Mouse (Mus musculus): ENCODE data around the gene Enah.

Gene Enah

DNA sequence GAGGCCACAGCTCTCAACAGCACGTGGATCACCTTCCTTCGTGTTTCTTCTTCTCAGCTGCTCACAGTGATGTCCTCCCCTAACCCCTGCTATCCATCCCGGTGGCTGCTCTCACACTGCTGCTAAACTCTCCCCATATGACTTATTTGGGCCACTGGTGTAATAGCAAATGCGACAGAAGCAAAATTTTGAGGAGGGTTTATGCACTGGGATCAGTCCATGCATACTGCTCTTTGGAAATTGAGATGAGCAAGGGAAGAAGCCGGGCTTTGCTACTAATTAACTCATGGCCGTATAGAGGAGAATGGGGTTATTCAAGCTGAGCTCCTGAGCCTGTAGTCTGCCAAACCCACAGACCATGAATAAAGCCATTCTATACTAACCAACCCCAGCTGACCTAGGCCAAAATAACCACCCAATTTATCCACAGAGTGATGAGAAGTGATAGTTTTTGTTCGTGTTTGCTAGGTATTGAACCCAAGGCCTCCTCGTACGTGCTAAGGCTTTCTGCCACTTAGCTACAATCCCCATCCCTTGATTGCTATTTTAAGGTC lies 7.7 kb upstream of the Enah start:
- DNase-seq: no peak

DNA sequence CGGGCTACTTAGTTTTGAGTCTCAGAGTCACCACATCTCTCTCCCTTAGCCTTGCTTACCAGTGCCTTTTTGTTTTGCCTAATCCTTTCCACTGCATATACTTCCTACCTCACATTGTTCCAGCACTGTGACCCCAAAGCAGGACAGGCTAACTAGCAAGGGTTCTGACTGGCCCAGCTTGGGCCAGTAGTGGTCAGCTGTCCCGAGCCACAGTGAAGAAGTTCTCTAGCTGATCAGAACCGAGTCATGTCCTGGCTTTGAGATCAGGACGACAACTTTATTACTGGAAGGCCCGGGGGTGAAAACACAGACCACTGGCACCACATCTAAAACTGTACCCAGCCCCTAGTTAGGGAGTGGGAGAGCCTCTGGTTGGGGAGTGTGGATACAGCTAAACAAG lies 7.0 kb upstream of the Enah start:
- DNase-seq: no peak

DNA sequence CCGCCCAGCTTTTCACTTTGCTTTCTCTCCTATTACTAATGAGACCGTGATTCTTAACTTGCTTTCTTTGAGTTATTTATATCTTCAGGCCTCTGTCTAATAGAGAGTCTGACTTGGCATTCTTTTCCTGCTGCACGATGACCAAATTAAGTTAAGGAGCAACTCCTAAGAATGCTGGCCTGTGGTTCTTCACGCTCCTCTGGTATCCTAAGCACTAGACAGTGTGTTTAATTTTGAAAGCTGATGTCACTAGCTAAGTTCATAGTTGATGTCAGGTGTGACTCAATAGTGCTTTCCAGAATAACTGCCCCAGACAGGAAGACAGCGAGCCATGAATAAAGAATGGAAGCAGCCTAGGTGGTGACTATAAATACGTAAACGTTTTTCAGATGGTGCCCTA lies 6.3 kb upstream of the Enah start:
- DNase-seq: no peak

DNA sequence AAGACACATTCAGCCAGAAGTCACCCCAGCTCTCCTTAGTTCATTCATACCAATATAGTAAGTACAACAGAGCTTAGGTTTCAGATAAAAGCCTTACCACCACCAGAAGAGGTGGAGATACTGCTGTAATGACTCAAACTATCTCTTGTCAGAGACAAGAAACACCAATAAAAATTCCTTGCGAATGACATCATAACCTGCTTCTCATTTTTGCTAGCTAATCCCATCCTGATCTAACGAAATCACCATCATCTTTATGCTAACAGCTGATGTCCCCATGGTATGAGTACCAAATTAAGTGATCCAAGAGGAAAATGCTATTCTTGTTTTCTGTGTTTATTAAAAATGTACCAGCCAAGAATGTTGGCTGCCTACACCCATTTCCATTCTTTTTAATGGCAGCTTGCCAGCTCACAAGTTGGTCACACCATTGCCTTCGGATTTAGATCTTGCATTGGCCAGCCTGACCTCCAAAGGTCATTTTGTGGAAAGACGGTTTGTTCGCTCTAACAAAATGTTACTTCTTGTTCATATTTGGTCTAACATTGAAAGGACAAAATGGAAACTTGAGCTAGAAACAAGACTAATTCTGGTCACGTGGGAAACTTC lies 2.0 kb upstream of the Enah start:
- peak; percentile 36 for DNase-seq

DNA sequence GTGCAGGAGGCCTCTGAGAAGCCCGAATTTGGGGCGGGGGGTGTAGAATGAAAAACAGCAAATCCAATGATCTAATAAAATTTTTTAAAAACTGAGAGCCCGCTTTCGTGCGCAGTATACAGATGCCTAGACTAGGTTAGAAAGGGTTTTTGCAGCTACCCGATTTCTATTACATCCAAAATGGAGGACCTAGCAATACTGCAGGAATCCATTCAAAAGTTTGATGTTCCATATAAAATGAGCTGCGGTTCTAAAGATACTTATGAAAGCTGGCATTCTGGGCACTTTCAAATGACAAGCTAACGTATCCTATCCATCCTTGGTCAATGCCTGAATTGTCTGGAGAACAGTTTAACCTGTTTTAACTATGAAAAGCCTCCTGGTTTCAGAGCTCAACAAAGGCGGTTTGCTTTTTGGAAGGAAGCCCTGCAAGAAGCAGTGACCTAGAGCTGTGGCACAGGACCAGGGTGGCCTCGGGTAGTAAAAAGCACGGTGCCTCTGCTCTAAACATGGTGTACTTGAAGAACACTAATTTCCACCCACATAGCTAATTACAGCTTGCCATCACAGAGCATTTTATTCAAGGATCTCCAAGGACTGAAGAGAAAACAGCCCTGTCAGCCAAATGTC lies 1.2 kb upstream of the Enah start:
- DNase-seq: no peak

DNA sequence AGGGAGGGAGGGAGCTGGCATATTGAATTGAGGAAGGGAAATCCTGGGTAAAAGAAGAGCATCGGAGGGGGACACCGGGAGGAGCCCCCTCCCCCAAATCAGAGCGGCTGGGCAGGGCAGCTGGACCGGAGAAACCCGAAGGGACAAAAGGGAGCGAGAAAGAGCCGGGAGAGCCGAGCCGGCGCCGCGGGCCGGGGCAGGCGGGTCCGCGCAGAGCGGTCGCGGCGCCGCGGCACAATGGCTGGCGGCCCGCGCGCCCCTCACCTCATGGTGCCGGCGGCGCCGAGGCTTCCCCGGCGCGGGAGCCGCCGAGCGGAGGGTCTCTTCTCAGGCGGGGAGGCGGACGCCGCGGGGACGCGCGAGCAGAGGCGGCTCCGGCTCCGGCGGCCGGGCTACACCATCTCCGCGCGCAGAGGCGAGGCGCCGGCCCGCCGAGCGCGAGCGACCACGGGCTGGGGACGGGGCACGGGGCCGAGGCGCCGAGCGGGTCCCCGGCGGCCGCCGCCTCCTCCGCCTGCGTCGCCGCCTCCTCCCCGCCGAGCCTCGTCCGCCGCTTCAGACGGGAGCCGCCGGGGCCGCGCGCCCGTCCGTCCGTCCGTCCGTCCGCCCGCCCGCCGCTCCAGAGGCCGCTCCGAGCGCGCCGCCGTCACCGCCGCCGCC lies 394 bp downstream of the Enah start:
- DNase-seq: peak; percentile 17

DNA sequence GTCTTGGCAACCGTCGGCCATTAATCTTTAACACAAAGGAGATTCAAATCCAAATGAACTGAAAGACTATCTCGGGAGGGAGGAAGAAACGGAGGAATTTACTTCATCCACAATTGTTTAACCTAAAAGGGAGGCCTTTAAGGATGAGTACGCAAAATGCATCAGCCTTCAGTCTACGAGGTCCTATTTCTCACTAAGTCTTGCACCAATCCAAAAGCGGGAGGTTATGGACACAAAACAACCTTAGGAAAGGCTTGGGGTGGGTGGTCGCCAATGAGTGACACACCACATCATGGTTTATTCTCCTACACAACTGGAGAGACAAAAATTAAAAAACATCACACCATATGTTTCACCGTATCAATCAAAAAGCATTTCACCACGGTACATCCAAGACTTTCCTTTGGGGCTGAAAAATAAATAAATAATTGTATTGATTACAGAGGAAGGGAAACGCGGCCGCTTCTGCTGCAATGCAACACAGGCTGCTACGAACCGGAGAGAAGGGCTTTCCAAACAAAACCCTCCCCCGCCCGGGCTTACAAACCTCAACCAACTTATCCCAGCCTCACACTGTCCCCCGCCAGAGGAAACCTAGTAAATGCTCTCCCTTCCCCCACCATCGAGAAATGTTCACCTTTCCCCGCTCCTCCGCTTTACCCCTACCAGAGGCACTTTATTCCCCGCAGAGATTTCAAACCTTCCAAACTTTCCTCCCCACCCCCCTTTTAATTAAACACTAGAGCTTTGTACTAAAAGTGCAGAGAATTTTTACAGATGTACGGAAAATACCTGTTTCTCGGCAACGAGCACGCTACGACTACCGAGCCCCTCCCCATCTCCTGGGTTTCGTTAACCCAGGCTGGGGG lies 1.2 kb downstream of the Enah start:
- peak; percentile 28 for DNase-seq

DNA sequence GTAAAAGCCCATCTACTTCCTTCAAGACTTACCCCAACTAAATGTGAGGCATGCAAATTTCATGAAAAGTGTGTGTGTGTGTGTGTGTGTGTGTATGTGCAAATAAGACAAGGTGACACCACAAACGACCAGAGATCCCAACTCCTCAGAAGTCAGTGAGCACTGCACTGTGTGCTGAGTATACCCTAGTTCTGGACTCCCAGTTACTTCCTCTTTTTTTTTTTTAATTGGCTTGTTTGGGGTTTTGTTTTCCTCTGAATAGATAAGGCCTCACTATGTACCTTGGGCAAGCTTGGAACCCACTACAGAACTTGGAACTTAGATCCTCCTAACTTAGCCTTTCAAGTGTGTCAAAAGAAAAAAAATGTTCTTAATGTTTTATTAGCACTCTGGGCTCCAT lies 14.0 kb downstream of the Enah start:
- no peak for DNase-seq

DNA sequence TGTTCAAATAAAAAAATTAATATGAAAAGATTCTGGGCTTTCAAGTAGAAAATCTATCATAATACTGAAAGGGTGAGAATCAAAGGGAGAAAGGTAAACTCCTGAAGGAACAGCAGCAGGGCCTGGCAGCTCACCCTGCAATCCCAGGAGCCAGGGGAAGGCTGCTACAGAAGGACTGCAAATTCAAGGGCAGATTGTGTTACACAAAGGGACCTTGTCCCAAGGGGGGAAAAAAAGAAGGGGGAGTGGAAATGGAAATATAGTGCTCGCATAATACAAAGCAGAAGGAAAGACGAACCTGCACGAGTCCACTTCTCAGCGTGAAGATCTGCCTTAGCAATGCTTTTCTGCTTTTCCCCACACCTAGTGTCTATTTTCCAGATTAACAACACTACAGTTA lies 21.1 kb downstream of the Enah start:
- no peak for DNase-seq

DNA sequence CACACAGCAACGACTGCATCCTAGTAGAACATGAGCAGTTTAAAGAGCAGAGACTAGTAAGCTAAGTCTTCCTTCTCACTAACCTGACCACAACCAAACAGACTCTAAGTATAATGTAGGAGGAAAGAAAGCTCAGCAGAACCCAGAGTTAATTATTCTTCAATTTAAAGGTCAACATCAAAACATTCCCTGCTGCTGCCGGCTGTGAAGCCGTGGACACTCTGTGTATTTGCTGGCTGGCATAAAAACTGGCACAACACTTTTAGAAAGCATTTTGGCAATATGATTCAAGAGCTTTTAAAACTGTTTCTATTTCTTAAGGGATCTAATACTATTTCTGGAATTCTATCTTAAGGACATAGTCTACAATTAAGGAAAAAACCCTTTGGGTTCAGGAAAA lies 22.0 kb downstream of the Enah start:
- DNase-seq: no peak

DNA sequence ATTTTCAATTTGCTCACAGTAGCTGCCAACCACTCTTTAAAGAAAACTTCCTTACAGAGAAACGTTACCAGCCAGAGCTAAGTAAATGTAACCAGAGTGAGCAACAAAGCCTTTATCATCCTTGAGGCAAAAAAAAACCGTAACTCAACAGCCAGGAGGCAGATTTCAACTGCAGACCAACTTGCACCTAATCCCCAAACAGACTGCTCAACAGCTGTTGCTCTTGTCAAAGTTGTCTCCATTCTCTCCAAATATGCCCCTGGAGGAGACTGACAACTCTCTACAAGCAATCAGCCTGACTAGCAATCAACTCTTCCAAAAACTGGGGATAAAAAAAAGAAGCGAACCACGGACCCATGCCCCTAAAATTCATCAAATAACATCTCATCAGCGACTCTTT lies 26.2 kb downstream of the Enah start:
- DNase-seq: no peak

DNA sequence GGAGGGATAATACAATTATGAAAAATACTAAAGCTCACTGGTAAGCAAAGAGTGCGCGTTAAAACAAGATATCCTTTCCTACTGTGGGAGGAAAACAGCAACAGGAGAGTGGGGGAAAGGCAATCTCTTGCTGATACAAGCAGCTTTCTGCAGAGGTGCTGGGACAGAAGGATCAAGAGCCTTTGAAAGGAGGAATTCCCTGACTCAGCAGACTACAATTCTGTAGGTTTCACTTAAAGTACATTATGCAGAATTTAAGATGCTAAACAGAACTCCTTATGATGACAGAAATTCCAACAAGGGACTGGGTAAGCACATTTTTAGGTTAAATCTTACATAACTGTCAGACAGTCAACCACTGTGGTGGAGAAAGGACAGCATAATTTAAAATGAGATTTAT lies 31.4 kb downstream of the Enah start:
- no peak for DNase-seq

DNA sequence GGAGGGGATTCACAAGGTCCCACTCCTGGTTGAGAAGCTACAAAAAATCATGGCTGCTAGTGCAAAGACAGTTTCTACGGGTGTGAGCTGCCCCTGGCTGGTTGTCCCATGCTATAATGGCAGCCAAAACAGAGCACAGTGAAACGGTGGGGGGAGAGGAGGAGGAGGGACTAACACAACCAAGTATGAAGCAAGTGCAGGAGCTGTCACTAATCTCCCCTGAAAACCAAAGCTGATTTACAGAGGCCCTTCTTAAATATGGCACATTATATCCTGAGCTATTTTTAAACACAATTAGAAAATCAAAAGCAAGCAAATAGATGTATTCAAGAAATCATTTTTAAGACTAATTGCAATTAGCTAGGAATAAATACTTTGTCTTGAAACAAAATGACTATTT lies 32.6 kb downstream of the Enah start:
- DNase-seq: no peak

DNA sequence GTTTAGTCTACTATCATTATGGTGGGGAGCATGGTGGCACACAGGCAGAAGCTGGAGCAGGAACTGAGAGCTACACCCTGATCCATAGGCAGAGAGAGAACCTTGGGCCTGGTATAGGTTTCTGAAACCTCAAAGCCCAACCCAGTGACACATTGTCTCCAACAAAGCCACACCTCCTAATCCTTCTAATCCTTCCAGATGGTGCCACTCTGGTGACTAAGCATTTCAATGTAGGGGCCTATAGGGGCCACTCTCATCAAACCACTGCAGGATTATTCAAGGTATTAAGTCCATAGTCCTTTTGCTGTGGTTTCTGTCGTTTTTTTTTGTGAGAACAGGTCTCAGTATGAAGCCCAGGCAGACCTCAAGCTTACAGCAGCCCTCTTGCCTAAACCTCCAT lies 33.9 kb downstream of the Enah start:
- no peak for DNase-seq

DNA sequence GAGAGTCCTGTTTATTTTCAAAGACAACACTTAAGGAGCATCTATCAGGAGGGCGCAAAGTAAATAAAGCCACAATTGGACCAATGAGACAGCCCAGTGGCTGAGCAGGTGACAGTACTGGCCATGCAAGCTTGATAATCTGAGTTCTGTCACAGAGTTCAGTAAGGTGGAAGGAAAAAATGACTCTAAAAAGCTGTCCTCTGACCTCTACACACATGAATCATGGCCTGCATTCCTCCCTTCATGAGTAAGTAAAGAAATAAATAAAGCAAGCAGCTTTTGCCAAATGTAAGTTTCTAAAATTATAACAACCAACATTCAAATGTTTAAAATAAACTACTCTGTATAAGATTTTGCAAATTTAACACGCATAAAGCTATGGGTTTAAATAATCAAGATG lies 35.0 kb downstream of the Enah start:
- no peak for DNase-seq

DNA sequence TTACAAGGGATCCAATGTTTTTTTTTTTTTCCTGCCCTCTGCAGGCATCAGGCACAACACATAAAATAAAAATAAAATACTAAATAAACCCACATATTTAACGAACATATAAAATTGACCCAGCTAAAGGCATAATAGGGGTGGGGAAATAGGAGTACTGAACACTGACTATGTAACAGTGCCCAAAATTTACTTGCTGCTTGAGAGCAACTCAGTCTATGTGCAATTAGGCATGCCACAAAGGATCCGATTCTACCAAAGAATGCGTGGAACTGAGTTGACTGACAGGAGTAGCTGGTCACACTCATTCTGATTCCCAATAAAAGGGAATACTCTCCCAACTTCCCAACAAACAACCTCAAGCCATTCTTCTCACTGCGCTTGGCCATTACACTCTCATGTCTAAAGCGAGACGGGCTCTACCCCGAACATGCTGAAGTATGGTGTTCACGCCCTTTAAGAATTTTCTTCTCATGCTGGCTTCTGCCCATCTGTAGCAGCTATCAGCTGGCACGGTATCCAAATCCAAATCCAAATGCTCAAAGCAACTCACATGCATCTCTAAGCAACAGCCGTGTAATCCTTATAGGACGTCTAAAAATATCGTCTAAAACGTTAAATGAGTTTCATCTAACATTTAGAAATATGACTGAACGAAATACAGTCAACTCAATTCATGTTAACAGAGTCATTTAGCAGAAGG lies 39.6 kb downstream of the Enah start:
- no peak for DNase-seq

DNA sequence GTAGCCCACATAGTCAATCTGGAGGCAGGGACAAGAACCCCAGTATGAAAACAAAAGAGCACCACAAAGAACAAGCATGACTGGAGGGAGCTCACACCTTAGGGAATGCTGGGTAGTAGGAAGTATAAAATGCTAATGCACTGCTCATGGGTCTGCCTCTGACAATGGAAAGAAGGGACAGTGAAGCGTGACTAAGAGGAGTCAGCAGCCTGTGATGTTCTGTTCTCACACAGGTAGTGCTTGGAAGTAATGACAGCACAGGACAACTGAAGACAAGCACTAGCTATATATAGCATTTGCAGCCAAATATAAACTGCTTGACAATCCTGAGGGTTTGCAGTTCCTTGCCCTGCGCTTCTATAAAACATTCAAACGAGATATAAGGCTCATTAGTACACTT lies 44.3 kb downstream of the Enah start:
- no peak for DNase-seq

DNA sequence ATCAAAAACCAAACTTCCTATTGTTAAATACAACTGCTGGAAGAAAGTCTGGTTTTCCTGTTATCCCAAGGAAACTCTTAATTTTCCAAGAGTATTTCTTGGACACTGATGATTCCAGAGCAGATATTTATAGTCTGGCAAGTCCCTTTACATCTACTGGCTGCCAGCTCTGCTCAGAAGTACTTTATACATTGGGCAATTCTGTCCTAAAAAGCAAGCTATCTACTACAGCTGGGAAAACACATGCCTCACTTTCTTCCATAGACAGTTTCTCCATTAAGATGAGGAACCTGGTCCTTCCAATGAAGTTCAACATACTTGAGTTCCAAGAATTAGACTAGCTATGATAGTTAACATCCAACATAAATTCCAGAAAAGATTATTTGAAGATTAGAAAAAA lies 44.9 kb downstream of the Enah start:
- no peak for DNase-seq

DNA sequence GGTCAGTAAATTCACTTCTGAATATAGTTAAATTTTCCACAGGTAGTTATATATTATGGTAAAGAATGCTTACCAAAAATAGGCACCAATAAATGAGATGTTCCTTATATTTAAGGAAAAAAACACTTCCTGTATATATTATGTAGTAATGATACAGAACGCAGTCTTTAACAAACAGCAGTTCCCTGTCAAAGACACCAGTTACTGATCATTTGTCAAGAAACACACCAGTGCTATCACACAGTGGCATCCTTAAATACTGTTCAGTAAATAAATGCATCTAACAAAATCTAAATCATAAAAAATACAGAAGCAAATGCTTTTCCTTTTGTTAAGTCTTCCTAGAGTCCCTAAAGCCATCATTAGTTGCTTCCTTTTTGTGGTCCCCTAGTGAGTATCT lies 54.5 kb downstream of the Enah start:
- DNase-seq: no peak

DNA sequence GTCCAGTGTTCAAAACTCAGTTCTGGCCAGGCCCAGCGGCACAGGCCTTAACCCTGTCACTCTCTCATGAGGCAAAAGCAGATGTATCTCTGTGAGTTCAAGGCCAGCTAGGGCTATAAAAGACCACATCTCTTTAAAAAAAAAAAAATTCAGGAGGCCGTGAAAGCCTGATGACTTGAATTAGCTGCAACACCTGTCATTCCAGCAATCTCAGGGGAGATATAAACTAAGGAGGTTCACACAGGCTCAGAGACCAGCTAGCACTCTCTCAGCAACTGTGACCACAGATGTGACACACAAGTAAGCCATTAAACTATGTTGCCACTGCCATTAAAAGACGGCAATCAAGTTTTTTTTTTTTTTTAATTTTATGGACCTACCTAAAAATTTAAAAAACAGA lies 56.0 kb downstream of the Enah start:
- no peak for DNase-seq

DNA sequence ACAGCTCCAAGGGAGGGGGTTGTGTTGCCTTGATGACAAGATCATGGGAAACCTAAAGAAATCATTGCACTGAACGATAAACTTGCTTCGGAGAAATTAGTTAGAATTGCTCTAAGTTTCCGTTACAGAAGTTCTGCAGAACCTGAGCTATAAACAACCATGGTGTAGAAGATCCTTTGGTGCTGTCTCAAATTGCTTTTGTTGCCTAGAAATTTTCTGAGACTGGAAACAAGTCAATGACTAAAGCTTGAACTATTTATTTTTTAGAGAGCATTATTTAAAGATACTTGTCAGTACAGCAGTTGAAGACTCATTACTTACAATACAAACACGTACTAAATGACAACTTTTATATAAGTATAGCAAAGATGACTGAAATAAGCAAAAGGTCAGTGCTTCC lies 56.4 kb downstream of the Enah start:
- no peak for DNase-seq

DNA sequence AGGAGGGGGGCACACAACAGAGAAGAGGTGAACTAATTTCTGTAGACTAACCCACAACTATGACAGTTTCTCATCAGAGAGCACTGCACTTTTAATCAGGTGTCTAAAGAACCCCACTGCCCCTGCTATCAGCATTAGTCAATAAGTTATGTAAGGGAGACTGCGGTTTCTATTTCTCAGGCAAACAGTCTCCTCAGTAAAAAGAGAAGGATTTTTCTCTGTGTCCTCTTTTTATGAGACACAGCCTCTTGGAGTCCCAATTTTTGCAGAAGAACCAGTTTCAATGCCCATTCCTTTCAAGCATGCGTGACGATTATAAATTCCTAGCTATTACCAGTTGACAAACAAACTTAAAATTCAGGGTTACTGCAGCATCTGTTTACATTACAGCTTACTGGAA lies 59.4 kb downstream of the Enah start:
- DNase-seq: no peak

DNA sequence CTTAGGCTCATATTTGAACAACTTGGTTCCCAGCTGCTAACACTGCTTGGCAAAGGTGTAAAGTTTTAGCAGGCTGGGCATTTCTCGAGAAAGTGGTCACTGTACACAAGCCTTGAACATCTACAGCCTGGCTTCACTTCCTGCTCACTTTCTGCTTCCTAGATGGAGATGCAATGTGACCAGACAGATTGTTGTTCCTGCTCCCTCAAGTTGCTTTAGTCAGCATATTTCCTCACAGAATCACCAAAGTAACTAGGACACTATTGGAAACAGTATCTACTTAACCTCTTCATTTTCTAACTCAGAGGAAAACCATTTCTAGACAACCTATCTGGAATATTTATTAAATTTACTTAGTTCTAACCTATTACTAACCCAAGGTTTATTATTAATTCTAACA lies 61.4 kb downstream of the Enah start:
- DNase-seq: no peak
